ENCODE assay signal across 12 mouse cellular contexts in the genomic region with DNA sequence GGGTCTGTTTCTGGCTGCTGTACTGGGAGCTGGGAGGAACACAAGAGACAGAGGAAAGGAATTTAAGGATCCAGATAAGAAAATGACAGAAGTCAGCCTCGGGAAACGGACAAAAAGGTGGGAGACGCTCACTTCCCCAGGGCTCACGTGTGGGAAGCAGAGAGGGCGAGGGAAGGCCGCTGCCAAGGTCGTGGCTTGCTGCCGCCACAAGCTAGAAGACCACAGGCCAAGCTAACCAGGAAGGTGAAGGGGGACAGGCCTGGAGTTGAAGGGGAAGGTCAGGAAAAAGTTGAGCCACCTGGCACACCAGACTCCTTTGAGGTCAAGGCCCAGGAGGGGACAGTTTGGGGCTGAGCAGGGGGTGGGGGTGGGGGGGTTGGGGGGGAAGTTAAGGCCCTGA. TPM values are rescaled to one million over a fixed set of nuclear protein-coding genes. Genes with fewer than 3 reads are reported as not detected.
DNase-seq lines count a peak whose midpoint lies in the region; ATAC-seq and TF ChIP-seq lines count a peak whose summit lies in the region.
"Had no signal": no experiment of that assay in that cellular context is flagged by ENCODE, and none has a peak within 500 bp of the region (broad histone marks: within the 10 kb centered on the region; RNA-seq: fewer than 3 reads in every experiment).

No protein-coding gene starts in this region.

- no peaks in the 10 kb centered on the region for H3K9me3 ChIP-seq in kidney, embryonic 15.5 days (replicated peaks)
- no peaks in the 10 kb centered on the region for H3K9me3 ChIP-seq in heart, postnatal 0 days (replicated peaks; ENCODE audit: control insufficient read depth, low read length)
- H3K9me3 ChIP-seq in lung, postnatal 0 days (ENCODE audit: low read length), result no peaks in the 10 kb centered on the region
- H3K9me3 ChIP-seq: intestine, embryonic 15.5 days; midbrain, embryonic 13.5 days had no signal

- H3K36me3 ChIP-seq in heart, adult 2 months (ENCODE audit: control insufficient read depth, insufficient read depth, low read length), result no peaks in the 10 kb centered on the region
- H3K36me3 ChIP-seq in kidney, embryonic 15.5 days, result no peaks in the 10 kb centered on the region
- H3K36me3 ChIP-seq in heart, postnatal 0 days (replicated peaks; ENCODE audit: control insufficient read depth, insufficient read depth, low read length), result no peaks in the 10 kb centered on the region
- H3K36me3 ChIP-seq in lung, postnatal 0 days (ENCODE audit: insufficient read depth, low read length), result no peaks in the 10 kb centered on the region
- H3K36me3 ChIP-seq: intestine, embryonic 15.5 days; midbrain, embryonic 13.5 days had no signal

- no peak for ATAC-seq in kidney, embryonic 15.5 days (replicated peaks; ENCODE audit: low FRiP score)
- ATAC-seq in common myeloid progenitor, adult 5-6 weeks (replicated peaks; ENCODE audit: low read depth, poor library complexity, severe bottlenecking), result 0 out of 2 replicates have a peak, but pooled peaks have one; percentile 18
- no peak for ATAC-seq in heart, postnatal 0 days (ENCODE audit: insufficient read depth, low read depth)
- no peak for ATAC-seq in lung, postnatal 0 days
- ATAC-seq: intestine, embryonic 15.5 days; midbrain, embryonic 13.5 days had no signal

- no peak for TF ChIP-seq CTCF in heart, adult 2 months (IDR thresholded peaks at IDR 0.05)
- no peak for TF ChIP-seq CTCF in heart, postnatal 0 days (IDR thresholded peaks at IDR 0.05; ENCODE audit: low read depth)
- TF ChIP-seq CTCF in lung, postnatal 0 days (IDR thresholded peaks at IDR 0.05), result no peak

- TF ChIP-seq EP300 in heart, adult 2 months (IDR thresholded peaks at IDR 0.05; ENCODE audit: insufficient read depth, low read depth, low read length), result no peak
- TF ChIP-seq EP300 in heart, postnatal 0 days (IDR thresholded peaks at IDR 0.05; ENCODE audit: low read depth), result no peak
- no peak for TF ChIP-seq EP300 in lung, postnatal 0 days (IDR thresholded peaks at IDR 0.05)

- DNase-seq in heart, adult 2 months, result no peak
- no peak for DNase-seq in heart, postnatal 10 days
- DNase-seq in kidney, adult 8-10 months, result no peak
- DNase-seq in heart, postnatal 0 days (ENCODE audit: low spot score), result peak; percentile 18
- no peak for DNase-seq in lung, postnatal 0 days (ENCODE audit: low spot score)
- DNase-seq: cerebellum, adult 9-11 months; lung, postnatal 4 days had no signal

- peaks cover 32% of the 10 kb centered on the region for H3K4me1 ChIP-seq in heart, adult 2 months (ENCODE audit: control insufficient read depth, insufficient read depth, low read length)
- peaks cover 43% of the 10 kb centered on the region for H3K4me1 ChIP-seq in kidney, embryonic 15.5 days
- peaks cover 49% of the 10 kb centered on the region for H3K4me1 ChIP-seq in heart, postnatal 0 days (ENCODE audit: control insufficient read depth, insufficient read depth)
- H3K4me1 ChIP-seq in lung, postnatal 0 days (ENCODE audit: insufficient read depth, low read depth, low read length), result peaks cover 3% of the 10 kb centered on the region; the same call in 1 of the 2 replicates

- no peaks in the 10 kb centered on the region for H3K27me3 ChIP-seq in heart, adult 2 months (ENCODE audit: control insufficient read depth, insufficient read depth, low read length)
- no peaks in the 10 kb centered on the region for H3K27me3 ChIP-seq in kidney, embryonic 15.5 days
- no peaks in the 10 kb centered on the region for H3K27me3 ChIP-seq in heart, postnatal 0 days (ENCODE audit: control insufficient read depth, insufficient read depth, low read length)
- H3K27me3 ChIP-seq in lung, postnatal 0 days (replicated peaks; ENCODE audit: insufficient read depth, low read length), result no peaks in the 10 kb centered on the region
- H3K27me3 ChIP-seq: intestine, embryonic 15.5 days; midbrain, embryonic 13.5 days had no signal

- 31% methylated on average over 8 of the region's 8 CpGs for WGBS in heart, adult 2 months
- WGBS in kidney, embryonic 15.5 days, result 54% methylated on average over 8 of the region's 8 CpGs
- WGBS in heart, postnatal 0 days, result 20% methylated on average over 8 of the region's 8 CpGs
- 50% methylated on average over 8 of the region's 8 CpGs for WGBS in lung, postnatal 0 days

- no peak overlapping the region for H3K4me2 ChIP-seq in kidney, embryonic 15.5 days
- no peak overlapping the region for H3K4me2 ChIP-seq in heart, postnatal 0 days (ENCODE audit: low read depth, low read length)
- no peak overlapping the region for H3K4me2 ChIP-seq in lung, postnatal 0 days (replicated peaks; ENCODE audit: low read depth, low read length)
- H3K4me2 ChIP-seq: intestine, embryonic 15.5 days; midbrain, embryonic 13.5 days had no signal

- peak overlapping the region; percentile 81 for H3K27ac ChIP-seq in heart, adult 2 months
- H3K27ac ChIP-seq in kidney, embryonic 15.5 days, result peak overlapping the region; percentile 34; the same call in 1 of the 2 replicates
- H3K27ac ChIP-seq in heart, postnatal 0 days (ENCODE audit: low read depth), result peak overlapping the region; percentile 67
- H3K27ac ChIP-seq in lung, postnatal 0 days (ENCODE audit: low read length), result no peak overlapping the region
- H3K27ac ChIP-seq: midbrain, embryonic 13.5 days had no signal

- intact Hi-C loops in heart, adult 2 months (cut with DNase I), result no loop called here
- intact Hi-C loops in heart, postnatal 10 days (cut with DNase I), result no loop called here

- H3K4me3 ChIP-seq in heart, adult 2 months, result no peak overlapping the region
- H3K4me3 ChIP-seq in kidney, embryonic 15.5 days (replicated peaks), result no peak overlapping the region
- no peak overlapping the region for H3K4me3 ChIP-seq in heart, postnatal 0 days (ENCODE audit: low read depth, low read length)
- H3K4me3 ChIP-seq in lung, postnatal 0 days (ENCODE audit: low read depth, low read length), result no peak overlapping the region
- H3K4me3 ChIP-seq: intestine, embryonic 15.5 days; left cerebral cortex, adult 2 months; midbrain, embryonic 13.5 days had no signal

- H3K79me2 ChIP-seq in heart, adult 2 months (replicated peaks; ENCODE audit: control insufficient read depth, insufficient read depth, low read length), result no peaks in the 10 kb centered on the region

- TF ChIP-seq POLR2A in heart, adult 2 months (IDR thresholded peaks at IDR 0.05; ENCODE audit: insufficient read depth, low read depth, low read length), result no peak

- no peak overlapping the region for H3K9ac ChIP-seq in heart, adult 2 months (ENCODE audit: low read depth, low read length)
- no peak overlapping the region for H3K9ac ChIP-seq in kidney, embryonic 15.5 days
- peak overlapping the region; percentile 17; the same call in 1 of the 2 replicates for H3K9ac ChIP-seq in heart, postnatal 0 days (replicated peaks; ENCODE audit: low read depth, low read length)
- H3K9ac ChIP-seq in lung, postnatal 0 days (replicated peaks; ENCODE audit: low read depth), result no peak overlapping the region
- H3K9ac ChIP-seq: intestine, embryonic 15.5 days; midbrain, embryonic 13.5 days had no signal

RNA-seq across cellular contexts. Expression of a gene that starts 10.2 kb away (rescaled TPM):
- 10 to 100 TPM; 23.6 to 27.8 TPM for total RNA-seq in heart, adult 2 months (2021)
- polyA plus RNA-seq in heart, adult 2 months (2012; rRNA removed), result 55.5 and 77.5 TPM in 2 replicates
- 10 to 100 TPM; 62.6 to 73.8 TPM for total RNA-seq in heart, postnatal 10 days (2021)
- polyA plus RNA-seq in kidney, embryonic 15.5 days (2015; fragmentation: Nextera tagmentation; extraction: Ambion mirVana), result 67.6 and 97.9 TPM in 2 replicates
- 34.5 and 51.2 TPM in 2 replicates for total RNA-seq in common myeloid progenitor, adult 5-6 weeks (2017)
- total RNA-seq in heart, postnatal 0 days (2014; rRNA removed; ENCODE audit: low replicate concordance), result 79.8 and 84.2 TPM in 2 replicates
- polyA plus RNA-seq in heart, postnatal 0 days (2015; fragmentation: Nextera tagmentation; extraction: Ambion mirVana), result 53.7 and 58.2 TPM in 2 replicates
- polyA plus RNA-seq in lung, postnatal 0 days (2015; fragmentation: Nextera tagmentation; extraction: Ambion mirVana), result 54.9 and 64.9 TPM in 2 replicates

RNA-seq across cellular contexts. Expression of a gene that starts 58.5 kb away (rescaled TPM):
- under 1 TPM in 1 of 2 experiments, not detected in 1; 0.21 TPM for total RNA-seq in heart, adult 2 months (2021)
- polyA plus RNA-seq in heart, adult 2 months (2012; rRNA removed), result 0.12 and 0.23 TPM in 2 replicates
- not detected for total RNA-seq in heart, postnatal 10 days (2021)
- 0.31 and 0.49 TPM in 2 replicates for polyA plus RNA-seq in kidney, embryonic 15.5 days (2015; fragmentation: Nextera tagmentation; extraction: Ambion mirVana)
- 1.2 TPM in 1 of 2 replicates, not detected in the other for total RNA-seq in common myeloid progenitor, adult 5-6 weeks (2017)
- total RNA-seq in heart, postnatal 0 days (2014; rRNA removed; ENCODE audit: low replicate concordance), result not detected in 2 replicates
- 0.32 and 0.78 TPM in 2 replicates for polyA plus RNA-seq in heart, postnatal 0 days (2015; fragmentation: Nextera tagmentation; extraction: Ambion mirVana)
- polyA plus RNA-seq in lung, postnatal 0 days (2015; fragmentation: Nextera tagmentation; extraction: Ambion mirVana), result 0.63 and 0.77 TPM in 2 replicates

RNA-seq across cellular contexts. Expression of a gene that starts 59.3 kb away (rescaled TPM):
- total RNA-seq in heart, adult 2 months (2021), result 1,000 to 10,000 TPM in 1 of 2 experiments, 100 to 1,000 TPM in 1; 894 to 1,473 TPM
- polyA plus RNA-seq in heart, adult 2 months (2012; rRNA removed), result 664 and 1,033 TPM in 2 replicates
- total RNA-seq in heart, postnatal 10 days (2021), result 1,000 to 10,000 TPM in 1 of 2 experiments, 100 to 1,000 TPM in 1; 934 to 1,069 TPM
- 1,049 and 1,140 TPM in 2 replicates for polyA plus RNA-seq in kidney, embryonic 15.5 days (2015; fragmentation: Nextera tagmentation; extraction: Ambion mirVana)
- total RNA-seq in common myeloid progenitor, adult 5-6 weeks (2017), result 252 and 273 TPM in 2 replicates
- total RNA-seq in heart, postnatal 0 days (2014; rRNA removed; ENCODE audit: low replicate concordance), result 889 and 1,003 TPM in 2 replicates
- 742 and 892 TPM in 2 replicates for polyA plus RNA-seq in heart, postnatal 0 days (2015; fragmentation: Nextera tagmentation; extraction: Ambion mirVana)
- polyA plus RNA-seq in lung, postnatal 0 days (2015; fragmentation: Nextera tagmentation; extraction: Ambion mirVana), result 751 and 865 TPM in 2 replicates
